Mouse (Mus musculus): ENCODE measurements around the gene Tle6. TPM values are rescaled to one million over a fixed set of nuclear protein-coding genes. Genes with fewer than 3 reads are reported as not detected.
A peak's percentile ranks its signal among the peaks of the same experiment; 100 is the strongest.

The Tle6 gene
- total RNA-seq, 2 experiments from 2014 or later, result 4.2 to 5.8 TPM

GRCm38 (mm10) chr10:81597137-81597950 is 3.5 kb downstream of the Tle6 start:
- peak in 1 of 2 experiments; percentile 56 for DNase-seq (ENCODE audit: low spot score in 2 of 2)
- intact Hi-C loops (cut with DNase I), result loop anchor here (2.0 kb wide), 1 partner anchor 27 kb away; no protein-coding TSS in a partner anchor

- DNase-seq (ENCODE audit: low spot score in 2 of 2), result peak in 1 of 2 experiments; percentile 57
- intact Hi-C loops (cut with DNase I), result loop anchor here (2.0 kb wide), 1 partner anchor 26 kb away; no protein-coding TSS in a partner anchor
Observed at GRCm38 (mm10) chr10:81596611-81597010, 4.3 kb downstream of the Tle6 start.

GRCm38 (mm10) chr10:81595599-81595998 is 5.3 kb downstream of the Tle6 start:
- intact Hi-C loops (cut with DNase I), result no loop called here
- DNase-seq (ENCODE audit: low spot score in 2 of 2), result no peak

- intact Hi-C loops (cut with DNase I), result no loop called here
- no peak for DNase-seq (ENCODE audit: low spot score in 2 of 2)
Observed at GRCm38 (mm10) chr10:81593935-81594334, 6.9 kb downstream of the Tle6 start.

- DNase-seq (ENCODE audit: low spot score in 2 of 2), result no peak
- intact Hi-C loops (cut with DNase I), result no loop called here
Observed at GRCm38 (mm10) chr10:81593223-81593622, 7.7 kb downstream of the Tle6 start.

- intact Hi-C loops (cut with DNase I), result no loop called here
- DNase-seq (ENCODE audit: low spot score in 2 of 2), result no peak
Observed at GRCm38 (mm10) chr10:81592631-81593030, 8.2 kb downstream of the Tle6 start.

GRCm38 (mm10) chr10:81591846-81592245 is 9.0 kb downstream of the Tle6 start:
- intact Hi-C loops (cut with DNase I), result no loop called here
- DNase-seq (ENCODE audit: low spot score in 2 of 2), result no peak

GRCm38 (mm10) chr10:81588739-81589138 is 12.1 kb downstream of the Tle6 start:
- intact Hi-C loops (cut with DNase I), result no loop called here
- no peak for DNase-seq (ENCODE audit: low spot score in 2 of 2)

GRCm38 (mm10) chr10:81583347-81583746 is 17.5 kb downstream of the Tle6 start:
- no peak for DNase-seq (ENCODE audit: low spot score in 2 of 2)

GRCm38 (mm10) chr10:81580441-81581070 is 20.3 kb downstream of the Tle6 start:
- DNase-seq (ENCODE audit: low spot score in 2 of 2), result no peak
- intact Hi-C loops (cut with DNase I), result no loop called here

More at GRCm38 (mm10) chr10:81583347-81583746, 17.5 kb downstream of the Tle6 start:
- intact Hi-C loops (cut with DNase I), result no loop called here

GRCm38 (mm10) chr10:81579967-81580366 is 20.9 kb downstream of the Tle6 start:
- DNase-seq (ENCODE audit: low spot score in 2 of 2), result no peak
- intact Hi-C loops (cut with DNase I), result no loop called here

- intact Hi-C loops (cut with DNase I), result no loop called here
- no peak for DNase-seq (ENCODE audit: low spot score in 2 of 2)
Observed at GRCm38 (mm10) chr10:81575695-81576094, 25.2 kb downstream of the Tle6 start.

GRCm38 (mm10) chr10:81575208-81575631 is 25.7 kb downstream of the Tle6 start:
- intact Hi-C loops (cut with DNase I), result no loop called here
- DNase-seq (ENCODE audit: low spot score in 2 of 2), result peak in 1 of 2 experiments; percentile 38

GRCm38 (mm10) chr10:81574081-81575056 is 26.5 kb downstream of the Tle6 start, which contains the start of gene Tle2:
Tle2 (plus strand) TSS chr10:81574561.
- intact Hi-C loops (cut with DNase I), result no loop called here

GRCm38 (mm10) chr10:81572975-81573374 is 27.9 kb downstream of the Tle6 start:
- no peak for DNase-seq (ENCODE audit: low spot score in 2 of 2)
- intact Hi-C loops (cut with DNase I), result no loop called here

More at GRCm38 (mm10) chr10:81574081-81575056, 26.5 kb downstream of the Tle6 start, which contains the start of gene Tle2:
- DNase-seq (ENCODE audit: low spot score in 2 of 2), result no peak

- intact Hi-C loops (cut with DNase I), result no loop called here
- no peak for DNase-seq (ENCODE audit: low spot score in 2 of 2)
Observed at GRCm38 (mm10) chr10:81572133-81572671, 28.7 kb downstream of the Tle6 start.

- peak; percentile 99 to 100 for DNase-seq (ENCODE audit: low spot score in 2 of 2)
- intact Hi-C loops (cut with DNase I), result loop anchor here (1.0 to 2.0 kb wide), 2 partner anchors 25 to 35 kb away; partner anchors contain the start of gene BC025920
Observed at GRCm38 (mm10) chr10:81571501-81571876, 29.4 kb downstream of the Tle6 start.

- intact Hi-C loops (cut with DNase I), result loop anchor here (1.0 to 2.0 kb wide), 2 partner anchors 26 to 35 kb away; partner anchors contain the start of gene BC025920
- DNase-seq (ENCODE audit: low spot score in 2 of 2), result peak; percentile 95 to 97
Observed at GRCm38 (mm10) chr10:81570831-81571500, 29.9 kb downstream of the Tle6 start.
